Mouse (Mus musculus): ENCODE data around the gene Fshr. TPM values are rescaled to one million over a fixed set of nuclear protein-coding genes. Genes with fewer than 3 reads are reported as not detected.

Gene Fshr
- polyA plus RNA-seq, 1 experiment from 2014 or later = not detected

- ATAC-seq = no peak
Observed at GRCm38 (mm10) chr17:89046016-89046415, 154.5 kb downstream of the Fshr start.

GRCm38 (mm10) chr17:89036723-89037122, 163.8 kb downstream of the Fshr start:
- Histone ChIP-seq H3K4me2 (ENCODE audit: low read length) (no peak overlapping the region), H3K27me3 (replicated peaks; ENCODE audit: control insufficient read depth, insufficient read depth, low read length) (no peaks in the 10 kb centered on the region), H3K9me3 (ENCODE audit: control insufficient read depth, low read length) (no peaks in the 10 kb centered on the region), H3K4me1 (replicated peaks; ENCODE audit: control insufficient read depth, insufficient read depth, low read length) (no peaks in the 10 kb centered on the region), H3K27ac (ENCODE audit: low read length) (no peak overlapping the region), H3K36me3 (ENCODE audit: control insufficient read depth, insufficient read depth) (no peaks in the 10 kb centered on the region), H3K4me3 (replicated peaks; ENCODE audit: low read length) (no peak overlapping the region), H3K9ac (replicated peaks; ENCODE audit: low read depth, low read length) (no peak overlapping the region)
- no peak for ATAC-seq
- WGBS = 91% methylated on average over 5 of the region's 5 CpGs

More at GRCm38 (mm10) chr17:89046016-89046415, 154.5 kb downstream of the Fshr start:
- H3K9ac ChIP-seq (replicated peaks; ENCODE audit: low read depth, low read length) = no peak overlapping the region
- H3K4me1 ChIP-seq (replicated peaks; ENCODE audit: control insufficient read depth, insufficient read depth, low read length) = no peaks in the 10 kb centered on the region
- no peaks in the 10 kb centered on the region for H3K27me3 ChIP-seq (replicated peaks; ENCODE audit: control insufficient read depth, insufficient read depth, low read length)
- H3K4me2 ChIP-seq (ENCODE audit: low read length) = no peak overlapping the region
- H3K4me3 ChIP-seq (replicated peaks; ENCODE audit: low read length) = no peak overlapping the region
- H3K27ac ChIP-seq (ENCODE audit: low read length) = no peak overlapping the region
- H3K36me3 ChIP-seq (ENCODE audit: control insufficient read depth, insufficient read depth) = no peaks in the 10 kb centered on the region
- 72% methylated on average over 3 of the region's 3 CpGs for WGBS
- H3K9me3 ChIP-seq (ENCODE audit: control insufficient read depth, low read length) = no peaks in the 10 kb centered on the region

GRCm38 (mm10) chr17:89036049-89036448, 164.4 kb downstream of the Fshr start:
- Histone ChIP-seq H3K4me2 (ENCODE audit: low read length) (no peak overlapping the region), H3K9ac (replicated peaks; ENCODE audit: low read depth, low read length) (no peak overlapping the region), H3K9me3 (ENCODE audit: control insufficient read depth, low read length) (no peaks in the 10 kb centered on the region), H3K36me3 (ENCODE audit: control insufficient read depth, insufficient read depth) (no peaks in the 10 kb centered on the region), H3K27ac (ENCODE audit: low read length) (no peak overlapping the region), H3K4me1 (replicated peaks; ENCODE audit: control insufficient read depth, insufficient read depth, low read length) (no peaks in the 10 kb centered on the region), H3K4me3 (replicated peaks; ENCODE audit: low read length) (no peak overlapping the region), H3K27me3 (replicated peaks; ENCODE audit: control insufficient read depth, insufficient read depth, low read length) (no peaks in the 10 kb centered on the region)
- WGBS = 76% methylated on average over 3 of the region's 3 CpGs
- no peak for ATAC-seq

GRCm38 (mm10) chr17:89034627-89035026, 165.8 kb downstream of the Fshr start:
- no peak for ATAC-seq
- Histone ChIP-seq H3K4me3 (replicated peaks; ENCODE audit: low read length) (no peak overlapping the region), H3K9ac (replicated peaks; ENCODE audit: low read depth, low read length) (no peak overlapping the region), H3K36me3 (ENCODE audit: control insufficient read depth, insufficient read depth) (no peaks in the 10 kb centered on the region), H3K4me2 (ENCODE audit: low read length) (no peak overlapping the region), H3K27me3 (replicated peaks; ENCODE audit: control insufficient read depth, insufficient read depth, low read length) (no peaks in the 10 kb centered on the region), H3K9me3 (ENCODE audit: control insufficient read depth, low read length) (no peaks in the 10 kb centered on the region), H3K4me1 (replicated peaks; ENCODE audit: control insufficient read depth, insufficient read depth, low read length) (no peaks in the 10 kb centered on the region), H3K27ac (ENCODE audit: low read length) (no peak overlapping the region)

GRCm38 (mm10) chr17:89032981-89033380, 167.5 kb downstream of the Fshr start:
- WGBS = 92% methylated on average over 2 of the region's 2 CpGs
- no peaks in the 10 kb centered on the region for H3K9me3 ChIP-seq (ENCODE audit: control insufficient read depth, low read length)
- H3K9ac ChIP-seq (replicated peaks; ENCODE audit: low read depth, low read length) = no peak overlapping the region
- H3K27me3 ChIP-seq (replicated peaks; ENCODE audit: control insufficient read depth, insufficient read depth, low read length) = no peaks in the 10 kb centered on the region
- no peak for ATAC-seq
- no peak overlapping the region for H3K27ac ChIP-seq (ENCODE audit: low read length)
- no peak overlapping the region for H3K4me3 ChIP-seq (replicated peaks; ENCODE audit: low read length)
- no peaks in the 10 kb centered on the region for H3K4me1 ChIP-seq (replicated peaks; ENCODE audit: control insufficient read depth, insufficient read depth, low read length)
- no peak overlapping the region for H3K4me2 ChIP-seq (ENCODE audit: low read length)
- no peaks in the 10 kb centered on the region for H3K36me3 ChIP-seq (ENCODE audit: control insufficient read depth, insufficient read depth)

- WGBS = 69% methylated on average over 2 of the region's 2 CpGs
Observed at GRCm38 (mm10) chr17:89019518-89019917, 181.0 kb downstream of the Fshr start.

GRCm38 (mm10) chr17:89017002-89017401, 183.5 kb downstream of the Fshr start:
- Histone ChIP-seq H3K4me1 (replicated peaks; ENCODE audit: control insufficient read depth, insufficient read depth, low read length) (no peaks in the 10 kb centered on the region), H3K9ac (replicated peaks; ENCODE audit: low read depth, low read length) (no peak overlapping the region), H3K27me3 (replicated peaks; ENCODE audit: control insufficient read depth, insufficient read depth, low read length) (no peaks in the 10 kb centered on the region), H3K36me3 (ENCODE audit: control insufficient read depth, insufficient read depth) (no peaks in the 10 kb centered on the region), H3K4me3 (replicated peaks; ENCODE audit: low read length) (no peak overlapping the region), H3K9me3 (ENCODE audit: control insufficient read depth, low read length) (no peaks in the 10 kb centered on the region), H3K27ac (ENCODE audit: low read length) (no peak overlapping the region), H3K4me2 (ENCODE audit: low read length) (no peak overlapping the region)
- ATAC-seq = no peak
- WGBS = 87% methylated on average over 4 of the region's 4 CpGs

More at GRCm38 (mm10) chr17:89019518-89019917, 181.0 kb downstream of the Fshr start:
- Histone ChIP-seq H3K9ac (replicated peaks; ENCODE audit: low read depth, low read length) (no peak overlapping the region), H3K27me3 (replicated peaks; ENCODE audit: control insufficient read depth, insufficient read depth, low read length) (no peaks in the 10 kb centered on the region), H3K4me1 (replicated peaks; ENCODE audit: control insufficient read depth, insufficient read depth, low read length) (no peaks in the 10 kb centered on the region), H3K36me3 (ENCODE audit: control insufficient read depth, insufficient read depth) (no peaks in the 10 kb centered on the region), H3K9me3 (ENCODE audit: control insufficient read depth, low read length) (no peaks in the 10 kb centered on the region), H3K4me3 (replicated peaks; ENCODE audit: low read length) (no peak overlapping the region), H3K4me2 (ENCODE audit: low read length) (no peak overlapping the region), H3K27ac (ENCODE audit: low read length) (no peak overlapping the region)
- ATAC-seq = no peak

GRCm38 (mm10) chr17:89013691-89014090, 186.8 kb downstream of the Fshr start:
- Histone ChIP-seq H3K4me3 (replicated peaks; ENCODE audit: low read length) (no peak overlapping the region), H3K9me3 (ENCODE audit: control insufficient read depth, low read length) (no peaks in the 10 kb centered on the region), H3K9ac (replicated peaks; ENCODE audit: low read depth, low read length) (no peak overlapping the region), H3K4me1 (replicated peaks; ENCODE audit: control insufficient read depth, insufficient read depth, low read length) (no peaks in the 10 kb centered on the region), H3K27ac (ENCODE audit: low read length) (no peak overlapping the region), H3K36me3 (ENCODE audit: control insufficient read depth, insufficient read depth) (no peaks in the 10 kb centered on the region), H3K27me3 (replicated peaks; ENCODE audit: control insufficient read depth, insufficient read depth, low read length) (no peaks in the 10 kb centered on the region), H3K4me2 (ENCODE audit: low read length) (no peak overlapping the region)
- ATAC-seq = no peak

GRCm38 (mm10) chr17:89009117-89009516, 191.4 kb downstream of the Fshr start:
- no peaks in the 10 kb centered on the region for H3K9me3 ChIP-seq (ENCODE audit: control insufficient read depth, low read length)
- H3K27ac ChIP-seq (ENCODE audit: low read length) = no peak overlapping the region
- no peak for ATAC-seq
- H3K4me3 ChIP-seq (replicated peaks; ENCODE audit: low read length) = no peak overlapping the region
- H3K9ac ChIP-seq (replicated peaks; ENCODE audit: low read depth, low read length) = no peak overlapping the region
- H3K4me1 ChIP-seq (replicated peaks; ENCODE audit: control insufficient read depth, insufficient read depth, low read length) = no peaks in the 10 kb centered on the region
- no peak overlapping the region for H3K4me2 ChIP-seq (ENCODE audit: low read length)
- H3K27me3 ChIP-seq (replicated peaks; ENCODE audit: control insufficient read depth, insufficient read depth, low read length) = no peaks in the 10 kb centered on the region
- no peaks in the 10 kb centered on the region for H3K36me3 ChIP-seq (ENCODE audit: control insufficient read depth, insufficient read depth)
- WGBS = 63% methylated on average over 1 of the region's 1 CpGs

- Histone ChIP-seq H3K27me3 (replicated peaks; ENCODE audit: control insufficient read depth, insufficient read depth, low read length) (no peaks in the 10 kb centered on the region), H3K36me3 (ENCODE audit: control insufficient read depth, insufficient read depth) (no peaks in the 10 kb centered on the region), H3K4me2 (ENCODE audit: low read length) (no peak overlapping the region), H3K9me3 (ENCODE audit: control insufficient read depth, low read length) (no peaks in the 10 kb centered on the region), H3K4me3 (replicated peaks; ENCODE audit: low read length) (no peak overlapping the region), H3K9ac (replicated peaks; ENCODE audit: low read depth, low read length) (no peak overlapping the region), H3K27ac (ENCODE audit: low read length) (no peak overlapping the region), H3K4me1 (replicated peaks; ENCODE audit: control insufficient read depth, insufficient read depth, low read length) (no peaks in the 10 kb centered on the region)
- no peak for ATAC-seq
- 65% methylated on average over 7 of the region's 7 CpGs for WGBS
Observed at GRCm38 (mm10) chr17:89008680-89009079, 191.8 kb downstream of the Fshr start.

Data from forebrain, embryonic 16.5 days (tissue).